In the genomic region with DNA sequence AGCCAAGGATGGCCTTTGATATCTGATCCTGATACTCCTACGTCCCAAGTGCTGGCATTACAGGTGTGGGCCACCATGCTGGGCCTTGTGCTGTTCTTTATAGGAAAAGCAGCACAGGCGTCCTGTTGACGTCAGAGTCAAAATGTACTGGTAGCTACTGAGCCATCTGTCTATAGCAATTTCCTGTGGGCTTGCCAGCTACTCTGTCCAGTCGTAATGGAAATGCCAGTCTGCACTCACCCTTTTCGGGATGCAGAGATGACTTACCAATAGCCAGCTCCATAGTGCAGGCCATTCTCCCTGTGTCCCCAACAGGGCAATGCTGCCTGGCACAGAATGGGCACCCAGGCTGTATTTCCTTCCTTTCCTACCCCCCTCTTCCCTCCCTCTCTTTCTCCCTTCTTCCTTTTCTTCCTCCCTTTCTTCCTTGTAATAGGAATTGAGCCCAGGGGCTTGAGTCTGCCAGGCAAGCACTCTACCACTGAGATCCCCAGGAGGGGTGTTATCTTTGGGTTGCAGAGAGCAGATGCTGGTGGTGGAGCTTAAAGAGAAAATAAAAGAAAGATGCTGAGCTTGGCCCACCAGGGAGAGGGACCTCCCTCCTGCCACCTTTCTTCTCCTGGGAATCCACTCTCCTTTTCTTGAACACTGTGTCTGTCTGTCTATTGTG, we compare ENCODE assay signal across 9 mouse cellular contexts.
DNase-seq lines count a peak whose midpoint lies in the region; ATAC-seq and TF ChIP-seq lines count a peak whose summit lies in the region.
"Had no signal": no experiment of that assay in that cellular context is flagged by ENCODE, and none has a peak within 500 bp of the region (broad histone marks: within the 10 kb centered on the region; RNA-seq: fewer than 3 reads in every experiment).

No protein-coding gene starts in this region.

- H3K4me3 ChIP-seq in heart, embryonic 11.5 days (ENCODE audit: low read depth, low read length): no peak overlapping the region
- H3K4me3 ChIP-seq in brown adipose tissue, adult 24 weeks (ENCODE audit: insufficient read depth, low read depth, low read length): no peak overlapping the region
- no peak overlapping the region for H3K4me3 ChIP-seq in forebrain, embryonic 11.5 days (ENCODE audit: low read depth, low read length)
- H3K4me3 ChIP-seq in limb, embryonic 14.5 days (replicated peaks; ENCODE audit: low read length): no peak overlapping the region
- H3K4me3 ChIP-seq: liver, embryonic 15.5 days had no signal

- intact Hi-C loops in heart, postnatal 14 days (cut with DNase I): no loop called here

- no peaks in the 10 kb centered on the region for H3K36me3 ChIP-seq in heart, embryonic 11.5 days (ENCODE audit: control insufficient read depth, insufficient read depth, low read length)
- H3K36me3 ChIP-seq in forebrain, embryonic 11.5 days (ENCODE audit: control insufficient read depth, insufficient read depth, low read length): no peaks in the 10 kb centered on the region
- no peaks in the 10 kb centered on the region for H3K36me3 ChIP-seq in limb, embryonic 14.5 days (ENCODE audit: control insufficient read depth, insufficient read depth, low read length)
- H3K36me3 ChIP-seq: liver, embryonic 15.5 days had no signal

- no peak for TF ChIP-seq POLR2A in limb, embryonic 14.5 days (IDR thresholded peaks at IDR 0.05; ENCODE audit: borderline replicate concordance, extremely low read depth, insufficient read depth, insufficient read length)

- ATAC-seq in heart, embryonic 11.5 days (replicated peaks; ENCODE audit: insufficient number of reproducible peaks, low FRiP score, low TSS enrichment): no peak
- ATAC-seq in forebrain, embryonic 11.5 days (replicated peaks; ENCODE audit: low FRiP score): no peak
- no peak for ATAC-seq in limb, embryonic 14.5 days (ENCODE audit: low FRiP score, low read depth)
- no peak for ATAC-seq in erythroblast, adult 5-6 weeks (replicated peaks; ENCODE audit: low FRiP score, poor library complexity, severe bottlenecking)

- WGBS in heart, embryonic 11.5 days (ENCODE audit: insufficient replicate concordance): 58% methylated on average over 5 of the region's 5 CpGs
- 82% methylated on average over 5 of the region's 5 CpGs for WGBS in forebrain, embryonic 11.5 days
- WGBS in limb, embryonic 14.5 days: 36% methylated on average over 5 of the region's 5 CpGs

- peak overlapping the region; percentile 50; the same call in 1 of the 2 replicates for H3K9ac ChIP-seq in heart, embryonic 11.5 days (ENCODE audit: low read depth, low read length)
- H3K9ac ChIP-seq in forebrain, embryonic 11.5 days (ENCODE audit: low read length): no peak overlapping the region
- H3K9ac ChIP-seq in limb, embryonic 14.5 days (ENCODE audit: low read depth, low read length, severe bottlenecking): no peak overlapping the region
- H3K9ac ChIP-seq: liver, embryonic 15.5 days had no signal

- H3K4me1 ChIP-seq in heart, embryonic 11.5 days (ENCODE audit: control insufficient read depth, insufficient read depth, low read length): peaks cover 32% of the 10 kb centered on the region
- peaks cover 25% of the 10 kb centered on the region for H3K4me1 ChIP-seq in brown adipose tissue, adult 24 weeks (ENCODE audit: control insufficient read depth, insufficient read depth, insufficient read length, low read length)
- peaks cover 2% of the 10 kb centered on the region; the same call in 1 of the 2 replicates for H3K4me1 ChIP-seq in forebrain, embryonic 11.5 days (replicated peaks; ENCODE audit: control insufficient read depth, insufficient read depth, low read length)
- H3K4me1 ChIP-seq in limb, embryonic 14.5 days (ENCODE audit: control insufficient read depth, insufficient read depth, low read length): peaks cover 20% of the 10 kb centered on the region

- H3K9me3 ChIP-seq in heart, embryonic 11.5 days (replicated peaks; ENCODE audit: control insufficient read depth, low read length): no peaks in the 10 kb centered on the region
- no peaks in the 10 kb centered on the region for H3K9me3 ChIP-seq in forebrain, embryonic 11.5 days (ENCODE audit: control insufficient read depth, low read length)
- H3K9me3 ChIP-seq in limb, embryonic 14.5 days (ENCODE audit: control insufficient read depth, low read length): no peaks in the 10 kb centered on the region
- H3K9me3 ChIP-seq: liver, embryonic 15.5 days had no signal

- 0 out of 2 replicates have a peak overlapping the region, but pooled peaks have one; percentile 27 for H3K4me2 ChIP-seq in heart, embryonic 11.5 days
- no peak overlapping the region for H3K4me2 ChIP-seq in forebrain, embryonic 11.5 days (ENCODE audit: low read depth, low read length, severe bottlenecking)
- no peak overlapping the region for H3K4me2 ChIP-seq in limb, embryonic 14.5 days (replicated peaks; ENCODE audit: low read depth, low read length, severe bottlenecking)
- H3K4me2 ChIP-seq: liver, embryonic 15.5 days had no signal

- no peaks in the 10 kb centered on the region for H3K27me3 ChIP-seq in heart, embryonic 11.5 days (ENCODE audit: control insufficient read depth, insufficient read depth, low read length)
- no peaks in the 10 kb centered on the region for H3K27me3 ChIP-seq in forebrain, embryonic 11.5 days (ENCODE audit: control insufficient read depth, insufficient read depth, low read length)
- no peaks in the 10 kb centered on the region for H3K27me3 ChIP-seq in limb, embryonic 14.5 days (ENCODE audit: control insufficient read depth, insufficient read depth, low read length)
- H3K27me3 ChIP-seq: liver, embryonic 15.5 days had no signal

- H3K27ac ChIP-seq in heart, embryonic 11.5 days (ENCODE audit: low read depth, low read length): peak overlapping the region; percentile 83
- peak overlapping the region; percentile 67 for H3K27ac ChIP-seq in brown adipose tissue, adult 24 weeks (replicated peaks; ENCODE audit: low read depth, low read length)
- peak overlapping the region; percentile 39; the same call in 1 of the 2 replicates for H3K27ac ChIP-seq in forebrain, embryonic 11.5 days (ENCODE audit: low read depth, low read length)
- peak overlapping the region; percentile 33; the same call in 1 of the 2 replicates for H3K27ac ChIP-seq in limb, embryonic 14.5 days (replicated peaks; ENCODE audit: low read depth, low read length)
- H3K27ac ChIP-seq: liver, embryonic 15.5 days had no signal

- no peak for DNase-seq in heart, postnatal 14 days
- no peak for DNase-seq in forebrain, embryonic 11.5 days (ENCODE audit: low spot score)
- DNase-seq in limb, embryonic 14.5 days (ENCODE audit: low spot score): no peak
- no peak for DNase-seq in spleen, postnatal 4 days (ENCODE audit: low spot score in 2 of 2)
- DNase-seq in lung, postnatal 25 days (ENCODE audit: low spot score): no peak

Comparison
In these comparisons a context has a peak if more than half of its experiments do, and no peak if none do; other contexts are left out.
1. H3K27ac ChIP-seq: peak in every context shown above with its lines; median percentile 83 in heart, embryonic 11.5 days; 67 in brown adipose tissue, adult 24 weeks; 39 in forebrain, embryonic 11.5 days; 33 in limb, embryonic 14.5 days.